Mouse (Mus musculus) thymus, postnatal 0 days (tissue): ENCODE measurements around the gene Cds2. TPM values are rescaled to one million over a fixed set of nuclear protein-coding genes. Genes with fewer than 3 reads are reported as not detected.
"Not testable (repeated sequence)": the region's sequence is repeated elsewhere in the genome, so short reads cannot be mapped to it uniquely, and the experiment has no call there.

ENCODE experiments used
- DNase-seq: peaks from one replicate; pipeline ENCODE4 v3.0.0-alpha.2; 2015; ENCODE audit warnings: low spot score
- polyA plus RNA-seq: library from polyadenylated mRNA; unstranded; fragments of >200 nt; fragmentation: Nextera tagmentation; extraction: Ambion mirVana; gene quantifications from 2 replicates; pipeline ENCODE4 v1.2.1, GENCODE M21; 2015

Cds2 gene
- polyA plus RNA-seq, 1 experiment from 2014 or later: 24.5 TPM

DNA sequence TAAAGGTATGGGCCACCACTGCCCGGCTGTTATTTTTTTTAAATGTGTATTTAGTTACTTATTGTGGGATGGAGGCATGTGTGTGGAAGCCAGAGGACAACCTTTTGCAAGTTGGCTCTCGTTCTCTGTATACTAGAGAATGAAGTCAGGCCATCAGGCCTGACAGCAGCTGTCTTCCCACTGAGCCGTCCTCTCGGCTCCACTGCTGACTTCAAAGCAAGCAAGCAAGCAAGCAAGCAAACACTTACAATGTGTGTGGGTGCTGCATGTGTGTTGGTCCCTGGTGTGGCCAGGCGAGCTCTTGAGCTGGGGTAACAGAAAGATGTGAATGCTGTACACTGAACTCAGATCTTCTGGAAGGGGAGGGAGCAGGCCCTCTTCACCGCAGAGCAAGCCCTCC is 27.9 kb downstream of the Cds2 start:
- DNase-seq: no peak

DNA sequence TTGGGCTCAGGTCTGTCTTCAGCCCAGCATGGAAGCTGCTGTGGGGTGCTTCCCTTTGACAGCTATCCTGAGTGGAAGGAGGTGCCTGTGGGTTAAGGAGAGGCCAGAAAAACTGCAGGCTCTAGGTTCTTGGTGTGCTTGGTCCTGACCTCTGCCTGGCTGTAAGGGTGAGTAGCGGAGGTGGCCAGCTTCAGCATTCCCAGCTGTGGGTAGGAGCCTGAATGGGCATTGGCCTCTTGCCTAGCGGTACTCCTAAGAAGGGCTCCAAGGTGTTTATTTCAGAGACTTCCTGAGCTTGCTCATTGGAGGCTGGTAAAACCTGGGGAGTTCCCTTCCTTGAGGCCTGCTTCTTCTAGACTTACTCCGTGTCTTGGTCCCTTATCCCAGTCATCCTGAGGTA is 28.3 kb downstream of the Cds2 start:
- DNase-seq: no peak

DNA sequence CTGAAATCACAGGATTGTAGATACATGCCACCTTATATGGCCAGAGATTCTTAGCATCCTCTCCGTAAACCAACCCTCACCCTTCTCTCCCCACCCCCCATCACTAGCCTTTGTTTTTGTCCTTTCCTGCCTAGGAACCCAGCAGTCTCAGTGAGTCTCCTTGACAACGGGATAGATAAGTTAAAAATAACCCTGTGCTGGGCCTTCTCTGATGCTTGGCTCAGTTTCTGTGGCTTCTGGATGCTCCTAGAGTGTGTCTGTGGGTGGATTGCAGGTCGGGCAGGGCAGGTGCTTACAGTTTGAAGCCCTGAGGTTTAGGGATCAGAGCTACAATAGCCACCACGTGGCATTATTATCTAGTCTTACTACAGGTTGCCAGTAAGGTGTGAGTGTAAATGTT is 29.1 kb downstream of the Cds2 start:
- DNase-seq: no peak

DNA sequence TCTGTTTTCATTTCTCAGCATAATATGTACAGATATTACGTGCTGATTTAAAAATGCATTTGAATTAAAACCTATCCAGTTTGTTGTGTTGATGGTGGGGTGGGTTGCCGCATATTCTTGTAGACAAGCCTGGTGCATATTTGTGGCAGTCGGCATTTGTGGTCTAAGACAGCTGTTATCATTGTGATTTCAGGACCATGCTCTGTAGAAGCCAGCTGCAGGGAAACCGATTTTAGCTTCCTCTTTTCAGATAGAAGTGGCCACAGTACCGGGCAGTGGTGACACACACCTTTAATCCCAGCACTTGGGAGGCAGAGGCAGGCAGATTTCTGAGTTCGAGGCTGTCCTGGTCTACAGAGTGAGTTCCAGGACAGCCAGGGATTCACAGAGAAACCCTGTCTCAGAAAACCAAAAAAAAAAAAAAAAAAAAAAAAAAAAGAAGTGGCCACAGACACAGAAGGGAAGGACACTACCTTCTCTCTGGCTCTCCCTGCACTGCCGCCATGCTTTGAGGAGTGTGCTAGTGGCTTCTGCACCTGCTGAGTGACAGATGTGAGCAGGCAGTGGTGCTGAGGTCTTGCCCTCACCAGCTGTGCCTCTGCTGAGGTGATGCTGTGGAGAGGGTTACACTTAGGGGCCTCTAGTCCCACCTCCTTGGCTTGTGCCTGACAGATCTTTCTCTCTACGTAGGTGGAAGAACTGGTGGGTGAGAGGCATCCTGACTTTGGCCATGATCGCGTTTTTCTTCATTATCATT is 30.9 kb downstream of the Cds2 start:
- peak; percentile 81 for DNase-seq

DNA sequence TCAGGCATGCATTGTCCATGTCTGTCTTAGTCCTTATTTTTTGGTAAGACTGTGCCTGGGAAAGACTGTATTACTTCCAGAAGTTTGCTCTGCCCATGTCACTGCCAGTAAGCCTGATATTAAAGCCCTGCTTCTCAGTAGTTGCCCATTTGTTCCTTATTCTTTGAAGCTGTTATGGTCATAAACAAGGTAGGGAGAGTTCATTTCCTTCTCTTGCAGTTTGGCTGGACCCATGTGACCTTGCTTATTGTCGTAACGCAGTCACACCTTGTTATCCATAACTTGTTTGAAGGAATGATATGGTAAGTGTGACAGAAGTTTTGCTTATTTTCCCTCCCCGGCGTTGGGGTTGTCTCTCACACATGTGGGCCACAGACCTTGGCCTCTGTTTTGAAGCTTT is 35.3 kb downstream of the Cds2 start:
- DNase-seq: no peak

DNA sequence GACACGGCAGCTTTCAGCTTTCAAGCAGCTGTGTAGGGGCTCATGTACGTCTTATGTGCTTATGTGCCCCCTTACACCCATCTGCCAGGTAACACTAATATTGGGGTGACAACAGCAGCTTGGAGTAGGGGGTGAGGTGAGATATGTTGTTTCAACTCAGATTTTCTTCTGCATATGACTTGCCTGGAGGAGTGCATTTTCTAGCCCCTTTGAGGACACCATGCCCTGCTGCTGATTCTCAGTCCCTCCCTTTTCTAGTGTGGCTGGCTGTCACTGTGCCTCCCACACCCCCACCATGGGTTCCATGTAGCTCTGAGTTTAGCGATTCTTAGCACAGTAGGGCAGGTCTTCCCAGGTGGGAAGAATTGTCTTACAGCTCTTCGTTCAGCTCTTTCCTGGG is 38.5 kb downstream of the Cds2 start:
- no peak for DNase-seq

DNA sequence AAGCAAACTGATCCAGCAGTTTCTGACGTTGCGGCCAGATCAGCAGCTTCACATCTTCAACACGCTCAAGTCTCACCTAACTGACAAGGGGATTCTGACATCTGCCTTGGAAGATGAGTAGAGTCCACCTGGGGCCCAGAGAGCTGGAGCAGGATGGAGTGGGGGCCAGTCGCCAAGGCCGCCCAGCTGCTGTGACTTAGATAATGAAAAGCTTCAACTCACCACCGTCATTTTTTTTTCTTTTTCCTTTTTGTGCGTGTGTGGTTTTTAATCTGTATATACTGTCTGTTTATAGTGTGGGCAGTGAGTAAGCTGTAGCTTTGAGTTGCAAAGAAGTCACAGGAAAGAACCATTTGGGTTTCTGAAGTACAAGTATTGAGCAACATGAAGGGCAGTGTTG is 42.2 kb downstream of the Cds2 start:
- DNase-seq: no peak

DNA sequence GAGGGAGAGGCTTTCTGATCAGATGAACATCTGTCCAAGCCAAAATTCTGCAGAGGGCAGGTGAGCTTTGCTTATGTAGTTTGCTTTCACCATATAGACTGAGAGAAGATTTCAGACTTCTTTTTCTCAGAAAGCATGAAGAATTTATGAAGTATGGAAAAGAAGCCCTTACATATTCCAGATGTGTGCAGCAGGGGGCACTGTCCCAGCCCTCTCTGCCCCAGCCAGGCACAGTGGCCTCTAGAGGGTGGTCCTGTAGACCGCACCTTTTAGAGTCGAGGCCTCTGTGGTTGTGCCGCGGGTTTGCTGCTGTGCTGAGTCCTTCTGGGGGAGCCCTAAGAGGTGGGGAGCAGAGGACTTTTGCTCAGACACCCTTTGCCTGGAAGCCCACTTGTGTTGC is 43.0 kb downstream of the Cds2 start:
- DNase-seq: peak; percentile 63

DNA sequence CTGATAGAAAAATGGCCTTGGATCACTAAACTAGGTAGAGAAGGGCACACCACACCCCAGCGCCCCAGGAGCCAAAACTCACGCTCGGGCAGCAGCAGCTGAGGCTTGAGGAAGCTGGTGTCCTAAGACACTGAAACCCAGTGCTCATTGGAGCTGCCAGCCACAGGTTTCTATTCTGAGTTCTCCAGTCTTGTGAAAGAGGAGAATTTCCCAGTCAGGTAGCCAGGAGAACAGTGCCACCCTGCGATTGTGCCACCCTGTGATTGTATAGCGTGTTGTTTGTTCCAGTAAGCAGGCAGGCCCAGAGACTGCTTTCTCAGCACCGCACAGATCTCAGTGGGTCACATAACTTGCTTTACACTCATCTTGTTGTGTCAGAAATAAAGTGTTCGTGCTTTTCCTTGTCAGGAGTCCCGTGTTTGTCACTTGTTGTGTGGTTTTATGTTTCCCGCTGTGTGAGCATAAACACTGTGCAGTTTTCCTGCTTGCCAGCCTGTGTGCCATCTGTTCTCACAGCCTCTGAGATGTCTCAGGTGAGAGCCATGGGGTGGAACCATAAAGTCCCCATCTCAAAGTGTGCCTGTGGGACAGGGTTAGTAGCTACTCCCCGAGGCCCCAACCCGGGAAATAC is 44.4 kb downstream of the Cds2 start:
- no peak for DNase-seq

DNA sequence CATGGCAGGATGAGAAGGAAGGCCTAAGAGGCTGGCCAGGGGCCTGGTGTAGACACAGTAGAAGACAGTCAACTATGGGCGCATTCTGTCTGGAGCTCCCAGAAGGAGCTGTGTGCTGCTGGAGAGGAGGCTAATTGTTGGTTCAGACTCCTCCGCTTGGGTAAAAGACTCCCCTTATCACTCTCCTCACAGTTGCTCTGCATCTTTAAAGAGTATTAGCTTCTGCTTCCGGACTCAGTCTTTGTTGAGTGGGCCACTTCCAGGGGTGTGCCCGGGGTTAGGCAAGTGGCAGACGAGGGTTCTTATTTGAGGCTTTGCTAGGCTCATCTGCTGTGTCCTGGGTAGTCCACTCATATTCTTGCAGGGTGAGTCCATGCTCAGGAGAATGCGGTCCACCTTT is 45.9 kb downstream of the Cds2 start:
- no peak for DNase-seq

DNA sequence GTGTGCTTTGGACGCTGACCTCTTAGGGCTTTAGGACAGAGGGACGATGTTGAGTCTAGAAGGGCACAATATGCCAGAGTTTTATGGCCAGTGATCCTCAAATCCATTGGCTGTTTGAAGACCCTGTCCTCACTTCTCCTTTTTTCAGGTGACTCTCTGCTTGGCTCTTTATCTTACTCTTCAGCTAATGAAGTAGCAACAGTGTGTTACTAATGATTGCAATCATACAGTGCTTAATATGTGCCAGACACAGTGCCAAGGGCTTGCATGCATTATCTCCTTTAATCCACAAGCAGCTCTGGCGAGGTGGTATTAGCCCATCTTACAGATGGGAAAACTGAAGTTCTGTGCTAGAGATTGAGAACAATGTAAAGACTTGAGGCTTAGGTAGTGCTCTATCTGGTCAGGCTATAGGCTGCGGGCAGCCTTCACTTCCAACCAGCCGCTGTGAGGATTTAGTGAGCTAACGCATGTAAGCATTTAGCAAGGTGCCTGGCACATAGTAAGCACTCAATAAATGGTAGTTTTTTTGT is 46.5 kb downstream of the Cds2 start:
- DNase-seq: no peak

DNA sequence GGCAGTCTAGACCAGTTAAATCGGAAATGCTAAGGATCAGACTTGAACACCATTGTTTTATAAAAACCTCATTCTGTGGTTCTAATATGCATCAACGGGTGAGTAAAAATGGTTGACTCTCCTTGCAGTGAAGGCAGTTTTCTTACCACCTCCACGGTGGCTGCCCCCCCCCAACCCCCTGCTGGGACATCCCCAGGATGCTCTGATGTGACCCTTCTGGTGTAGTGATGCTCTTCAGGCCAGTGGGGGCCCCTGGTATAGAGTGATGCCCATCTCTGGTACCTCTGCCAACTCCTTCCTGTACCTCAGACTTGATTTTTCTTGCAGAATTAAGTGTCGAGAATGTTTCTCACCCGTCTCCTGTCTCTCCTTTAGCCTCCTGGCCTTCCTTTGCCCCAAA is 49.7 kb downstream of the Cds2 start:
- no peak for DNase-seq

DNA sequence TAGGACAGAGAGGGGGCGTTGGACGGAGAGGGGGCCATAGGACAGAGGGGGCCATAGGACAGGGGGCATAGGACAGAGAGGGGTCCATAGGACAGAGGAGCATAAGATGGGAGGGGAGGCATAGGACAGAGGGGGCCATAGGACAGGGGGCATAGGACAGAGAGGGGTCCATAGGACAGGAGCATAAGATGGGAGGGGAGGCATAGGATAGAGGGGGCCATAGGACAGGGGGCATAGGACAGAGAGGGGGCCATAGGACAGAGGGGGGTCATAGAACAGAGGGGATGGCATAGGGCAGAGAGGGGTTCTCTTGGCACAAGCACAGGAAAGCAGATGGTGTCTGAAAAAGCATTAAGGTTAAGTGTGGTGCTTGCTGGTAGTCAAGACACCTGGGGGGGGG is 50.6 kb downstream of the Cds2 start:
- no peak for DNase-seq

DNA sequence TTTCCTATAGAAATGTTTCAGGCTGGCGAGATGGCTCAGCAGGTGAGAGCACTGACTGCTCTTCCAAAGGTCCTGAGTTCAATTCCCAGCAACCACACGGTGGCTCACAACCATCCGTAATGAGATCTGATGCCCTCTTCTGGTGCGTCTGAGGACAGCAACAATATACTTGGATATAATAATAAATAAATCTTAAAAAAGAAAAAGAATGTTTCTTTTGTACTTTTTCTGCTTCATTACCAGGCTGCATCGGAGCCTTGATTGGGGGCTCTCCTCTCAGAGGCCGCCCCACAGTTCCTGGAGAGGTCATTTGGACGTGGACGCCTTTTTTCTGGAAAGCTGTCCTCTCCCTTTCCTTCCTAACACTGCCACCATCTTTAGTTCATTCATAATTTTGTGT is 51.1 kb downstream of the Cds2 start:
- DNase-seq: not testable (repeated sequence)

DNA sequence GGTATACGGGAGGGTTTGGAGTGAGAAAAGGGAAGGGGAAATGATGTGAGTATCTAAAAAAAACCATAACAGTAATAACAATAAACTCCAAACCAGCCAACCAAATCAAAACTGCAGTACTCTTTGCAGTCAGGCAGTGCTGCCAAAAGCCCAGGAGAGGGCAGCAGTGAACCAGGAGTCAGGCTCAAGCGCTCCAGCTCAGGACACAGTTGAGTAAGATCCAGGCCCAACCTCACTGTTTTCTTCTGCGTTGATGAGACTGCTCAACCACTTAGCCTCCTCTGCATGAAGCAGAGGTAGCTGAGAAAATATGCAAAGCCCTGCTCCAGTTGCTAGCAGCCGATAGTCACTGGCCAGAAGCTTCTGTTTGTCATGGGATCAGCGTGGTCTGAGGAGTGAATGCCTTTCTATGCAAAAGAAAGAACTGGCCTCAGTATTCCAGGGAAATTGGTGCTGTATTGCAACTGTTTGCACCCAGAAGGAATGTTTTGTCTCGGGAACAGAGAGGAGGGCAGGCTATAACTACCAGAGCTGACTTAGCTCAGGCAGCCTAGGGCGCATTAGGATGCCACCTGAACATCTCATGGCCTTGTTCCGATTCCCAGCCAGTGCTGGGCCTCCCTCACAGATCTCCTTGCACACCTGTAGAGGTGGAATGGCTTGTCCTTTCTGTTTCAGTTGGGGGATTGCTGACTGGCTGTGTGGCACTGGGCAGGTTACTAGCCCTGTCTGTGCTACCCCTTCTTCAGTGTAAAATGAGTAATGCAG is 53.3 kb downstream of the Cds2 start:
- DNase-seq: peak; percentile 74

DNA sequence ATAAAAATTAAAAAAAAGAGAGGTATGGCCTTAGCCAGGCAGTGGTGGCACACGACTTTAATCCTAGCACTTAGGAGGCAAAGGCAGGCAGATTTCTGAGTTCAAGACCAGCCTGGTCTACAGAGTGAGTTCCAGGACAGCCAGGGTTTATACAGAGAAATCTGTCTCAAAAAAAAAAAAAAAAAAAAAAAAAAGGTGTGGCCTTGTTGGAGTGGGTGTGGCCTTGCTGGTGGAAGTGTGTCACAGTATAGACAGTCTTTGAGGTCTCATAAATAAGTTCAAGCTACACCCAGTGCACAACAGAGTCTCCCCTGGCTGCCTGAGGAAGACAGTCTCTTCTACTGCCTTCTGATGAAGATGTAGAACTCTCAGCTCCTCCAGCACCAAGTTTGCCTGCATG is 54.2 kb downstream of the Cds2 start:
- no peak for DNase-seq

DNA sequence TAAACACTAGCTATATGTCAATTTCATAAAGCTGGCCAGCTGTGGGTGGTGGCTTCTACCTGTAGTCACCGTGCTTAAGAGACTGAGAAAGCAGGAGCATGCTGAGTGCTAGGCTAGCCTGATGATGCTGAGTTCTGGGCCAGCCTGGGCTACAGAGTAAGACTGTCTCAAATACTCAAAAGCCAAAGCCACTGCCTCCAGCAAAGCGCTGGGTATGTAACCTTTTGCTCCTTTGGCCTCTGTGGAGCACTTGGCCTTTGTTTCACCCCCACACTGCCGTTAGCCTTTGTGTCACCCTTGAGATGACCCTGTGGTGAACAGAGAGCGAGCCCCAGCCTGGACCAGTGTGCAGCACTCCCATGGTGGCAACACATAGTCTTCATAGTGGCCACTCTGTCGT is 57.6 kb downstream of the Cds2 start:
- DNase-seq: no peak

DNA sequence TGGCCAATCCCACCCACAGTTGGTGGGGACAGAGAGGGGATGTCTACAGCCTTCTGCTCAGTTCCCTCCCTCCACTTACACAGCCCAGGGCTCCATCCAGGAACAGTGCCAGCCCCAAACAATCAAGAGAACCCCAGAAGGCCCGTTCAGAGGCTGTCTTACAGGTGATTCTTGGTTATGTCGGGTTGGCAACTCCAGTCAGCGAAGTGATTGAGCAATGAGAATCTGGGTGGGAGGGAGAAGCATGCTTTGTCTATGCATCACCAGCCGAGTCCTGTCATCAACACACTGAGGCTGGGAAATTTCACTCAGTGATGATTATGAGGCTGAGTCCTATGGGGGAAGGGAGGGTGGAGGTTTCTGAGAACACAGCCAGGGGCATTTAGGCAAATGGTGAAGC is 60.6 kb downstream of the Cds2 start:
- no peak for DNase-seq

DNA sequence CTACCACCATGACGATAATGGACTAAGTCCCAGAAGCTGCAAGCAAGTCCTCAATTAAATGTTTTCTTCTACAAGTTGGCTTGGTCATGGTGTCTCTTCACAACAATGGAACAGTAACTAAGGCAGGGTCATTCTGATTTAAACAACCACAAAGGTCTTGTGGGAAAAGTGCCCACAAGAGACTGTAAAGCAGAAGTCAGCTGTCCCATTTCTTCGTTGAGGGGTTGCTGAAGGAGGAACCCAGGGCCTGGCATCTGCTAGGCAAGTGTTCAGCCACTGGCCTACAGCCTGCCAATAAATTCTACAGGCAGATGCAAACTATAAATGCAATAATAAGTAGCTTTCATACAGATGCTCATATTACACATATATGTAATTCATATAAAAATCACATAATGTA is 74.3 kb downstream of the Cds2 start:
- no peak for DNase-seq

DNA sequence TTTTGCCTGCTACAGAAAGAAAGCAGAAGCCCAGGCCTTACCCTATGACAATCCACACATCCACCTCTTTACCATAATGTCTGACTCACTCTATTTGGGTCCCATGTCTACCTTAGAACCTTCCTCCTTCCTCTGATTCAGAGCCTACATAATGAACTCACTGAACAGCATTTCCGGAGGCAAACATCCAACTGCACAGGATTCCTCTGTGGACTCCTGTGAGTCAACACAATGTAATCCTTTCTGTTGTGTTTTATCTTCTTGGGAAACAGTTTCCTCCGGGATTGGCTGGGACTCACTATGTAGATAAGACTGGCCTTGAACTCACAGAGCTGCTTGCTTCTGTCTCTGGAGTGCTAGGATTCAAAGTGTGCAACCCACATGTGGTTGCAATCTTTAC is 77.4 kb downstream of the Cds2 start:
- DNase-seq: no peak

DNA sequence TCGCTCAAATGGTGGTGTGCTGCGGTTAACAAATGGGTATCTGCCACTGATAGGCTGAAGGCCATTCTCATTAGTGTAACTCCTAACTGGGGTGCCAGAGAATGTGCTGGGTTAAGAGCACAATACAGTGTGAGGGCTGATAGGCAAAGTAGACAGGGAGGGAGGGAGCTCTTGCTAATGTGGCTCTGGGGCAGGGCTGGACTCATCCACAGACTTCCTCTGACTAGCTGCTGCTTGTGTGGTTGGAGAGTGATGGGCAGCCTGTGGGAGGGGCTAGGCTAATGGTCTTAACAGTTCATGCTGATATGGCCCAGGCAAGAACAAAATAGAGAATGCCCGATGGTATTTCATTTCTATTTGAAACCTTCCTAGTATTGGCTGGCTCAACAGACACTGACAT is 78.3 kb downstream of the Cds2 start:
- DNase-seq: no peak

DNA sequence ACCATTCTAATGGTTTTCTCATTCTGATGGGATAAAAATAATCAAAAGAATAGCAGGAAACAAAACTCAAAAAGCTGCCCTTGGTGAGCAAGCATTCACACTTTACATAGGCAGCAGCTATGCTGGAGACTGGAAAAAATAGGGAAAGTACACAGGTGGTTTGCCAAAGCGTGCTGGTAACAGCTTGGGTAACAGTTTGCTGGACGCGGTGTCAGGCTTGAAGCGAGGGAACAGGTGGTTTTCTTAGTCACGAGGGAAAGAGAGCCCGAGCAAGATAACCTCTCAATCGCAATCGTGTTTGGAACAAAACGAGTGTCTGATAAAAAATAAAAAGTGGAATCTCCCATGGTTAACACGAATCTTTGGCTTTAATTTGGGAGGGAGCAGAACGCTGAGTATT is 80.9 kb downstream of the Cds2 start:
- no peak for DNase-seq
